Mouse (Mus musculus): ENCODE measurements around the gene Hist4h4. TPM values are rescaled to one million over a fixed set of nuclear protein-coding genes. Genes with fewer than 3 reads are reported as not detected.

The Hist4h4 gene
- polyA plus RNA-seq, 1 experiment from 2014 or later = 1.6 TPM

- Histone ChIP-seq H3K27me3 (replicated peaks; ENCODE audit: insufficient read depth, low read length) (no peaks in the 10 kb centered on the region), H3K4me3 (ENCODE audit: low read depth, low read length) (no peak overlapping the region), H3K27ac (ENCODE audit: low read length) (no peak overlapping the region), H3K4me2 (replicated peaks; ENCODE audit: low read depth, low read length) (no peak overlapping the region), H3K4me1 (ENCODE audit: insufficient read depth, low read depth, low read length) (0 out of 2 replicates have a peak, but pooled peaks cover 4% of the 10 kb centered on the region), H3K36me3 (ENCODE audit: insufficient read depth, low read length) (no peaks in the 10 kb centered on the region), H3K9me3 (ENCODE audit: low read length) (no peaks in the 10 kb centered on the region), H3K9ac (replicated peaks; ENCODE audit: low read depth) (no peak overlapping the region)
- no peak for ATAC-seq
- no peak for TF ChIP-seq CTCF (IDR thresholded peaks at IDR 0.05)
- no peak for TF ChIP-seq EP300 (IDR thresholded peaks at IDR 0.05)
- DNase-seq (ENCODE audit: low spot score) = no peak
- WGBS = 54% methylated on average over 5 of the region's 5 CpGs
Observed at GRCm38 (mm10) chr6:136831712-136832111, 27.5 kb upstream of the Hist4h4 start.

- H3K36me3 ChIP-seq (ENCODE audit: insufficient read depth, low read length) = peaks cover 14% of the 10 kb centered on the region
- H3K4me2 ChIP-seq (replicated peaks; ENCODE audit: low read depth, low read length) = peak overlapping the region; percentile 52
- no peak overlapping the region for H3K9ac ChIP-seq (replicated peaks; ENCODE audit: low read depth)
- no peak for ATAC-seq
- TF ChIP-seq EP300 (IDR thresholded peaks at IDR 0.05) = no peak
- no peak for TF ChIP-seq CTCF (IDR thresholded peaks at IDR 0.05)
- peak overlapping the region; percentile 27; the same call in 1 of the 2 replicates for H3K4me3 ChIP-seq (ENCODE audit: low read depth, low read length)
- H3K27ac ChIP-seq (ENCODE audit: low read length) = peak overlapping the region; percentile 60
- no peaks in the 10 kb centered on the region for H3K27me3 ChIP-seq (replicated peaks; ENCODE audit: insufficient read depth, low read length)
- H3K9me3 ChIP-seq (ENCODE audit: low read length) = no peaks in the 10 kb centered on the region
- 0 out of 2 replicates have a peak, but pooled peaks cover 4% of the 10 kb centered on the region for H3K4me1 ChIP-seq (ENCODE audit: insufficient read depth, low read depth, low read length)
- no peak for DNase-seq (ENCODE audit: low spot score)
- WGBS = 31% methylated on average over 4 of the region's 4 CpGs
Observed at GRCm38 (mm10) chr6:136828681-136829080, 24.5 kb upstream of the Hist4h4 start.

GRCm38 (mm10) chr6:136827881-136828561, 23.8 kb upstream of the Hist4h4 start, which contains the start of gene Wbp11:
Gene Wbp11 (minus strand): TSS chr6:136828233.
- peak; percentile 100 for ATAC-seq
- Histone ChIP-seq H3K9me3 (ENCODE audit: low read length) (no peaks in the 10 kb centered on the region), H3K36me3 (ENCODE audit: insufficient read depth, low read length) (peaks cover 14% of the 10 kb centered on the region), H3K27ac (ENCODE audit: low read length) (peak within 1 kb of the TSS; percentile 90), H3K4me3 (ENCODE audit: low read depth, low read length) (peak within 1 kb of the TSS; percentile 100), H3K4me1 (ENCODE audit: insufficient read depth, low read depth, low read length) (0 out of 2 replicates have a peak, but pooled peaks cover 4% of the 10 kb centered on the region), H3K4me2 (replicated peaks; ENCODE audit: low read depth, low read length) (peak within 1 kb of the TSS; percentile 66), H3K27me3 (replicated peaks; ENCODE audit: insufficient read depth, low read length) (no peaks in the 10 kb centered on the region), H3K9ac (replicated peaks; ENCODE audit: low read depth) (peak within 1 kb of the TSS; percentile 99)
- peak; percentile 65 for TF ChIP-seq CTCF (IDR thresholded peaks at IDR 0.05)
- peak; percentile 77; the same call in 1 of the 2 replicates for TF ChIP-seq EP300 (IDR thresholded peaks at IDR 0.05)
- under 1% methylated on average over 37 of the region's 45 CpGs for WGBS
- DNase-seq (ENCODE audit: low spot score) = peak; percentile 100

GRCm38 (mm10) chr6:136827516-136827880, 23.3 kb upstream of the Hist4h4 start, which contains the start of gene BC049715:
Gene BC049715 (plus strand): TSS chr6:136827626.
- H3K4me3 ChIP-seq (ENCODE audit: low read depth, low read length) = peak within 1 kb of the TSS; percentile 100
- H3K9ac ChIP-seq (replicated peaks; ENCODE audit: low read depth) = peak within 1 kb of the TSS; percentile 99
- H3K27me3 ChIP-seq (replicated peaks; ENCODE audit: insufficient read depth, low read length) = no peaks in the 10 kb centered on the region
- peak within 1 kb of the TSS; percentile 90 for H3K27ac ChIP-seq (ENCODE audit: low read length)
- peaks cover 17% of the 10 kb centered on the region for H3K36me3 ChIP-seq (ENCODE audit: insufficient read depth, low read length)
- H3K9me3 ChIP-seq (ENCODE audit: low read length) = no peaks in the 10 kb centered on the region
- ATAC-seq = peak; percentile 25
- TF ChIP-seq CTCF (IDR thresholded peaks at IDR 0.05) (no peak), EP300 (IDR thresholded peaks at IDR 0.05) (no peak)
- peak; percentile 49 for DNase-seq (ENCODE audit: low spot score)
- 0 out of 2 replicates have a peak, but pooled peaks cover 4% of the 10 kb centered on the region for H3K4me1 ChIP-seq (ENCODE audit: insufficient read depth, low read depth, low read length)
- WGBS = under 1% methylated on average over 34 of the region's 34 CpGs
- peak within 1 kb of the TSS; percentile 66 for H3K4me2 ChIP-seq (replicated peaks; ENCODE audit: low read depth, low read length)

- TF ChIP-seq CTCF (IDR thresholded peaks at IDR 0.05) (no peak), EP300 (IDR thresholded peaks at IDR 0.05) (no peak)
- Histone ChIP-seq H3K36me3 (ENCODE audit: insufficient read depth, low read length) (peaks cover 21% of the 10 kb centered on the region), H3K27me3 (replicated peaks; ENCODE audit: insufficient read depth, low read length) (no peaks in the 10 kb centered on the region), H3K4me1 (ENCODE audit: insufficient read depth, low read depth, low read length) (0 out of 2 replicates have a peak, but pooled peaks cover 4% of the 10 kb centered on the region), H3K9me3 (ENCODE audit: low read length) (no peaks in the 10 kb centered on the region), H3K9ac (replicated peaks; ENCODE audit: low read depth) (peak overlapping the region; percentile 99), H3K4me3 (ENCODE audit: low read depth, low read length) (peak overlapping the region; percentile 100), H3K4me2 (replicated peaks; ENCODE audit: low read depth, low read length) (peak overlapping the region; percentile 66), H3K27ac (ENCODE audit: low read length) (no peak overlapping the region)
- ATAC-seq (no peak), DNase-seq (ENCODE audit: low spot score) (no peak)
- WGBS = 12% methylated on average over 7 of the region's 7 CpGs
Observed at GRCm38 (mm10) chr6:136827116-136827515, 22.9 kb upstream of the Hist4h4 start.

- Histone ChIP-seq H3K9ac (replicated peaks; ENCODE audit: low read depth) (no peak overlapping the region), H3K36me3 (ENCODE audit: insufficient read depth, low read length) (peaks cover 40% of the 10 kb centered on the region), H3K9me3 (ENCODE audit: low read length) (no peaks in the 10 kb centered on the region), H3K4me3 (ENCODE audit: low read depth, low read length) (no peak overlapping the region), H3K4me2 (replicated peaks; ENCODE audit: low read depth, low read length) (no peak overlapping the region), H3K27ac (ENCODE audit: low read length) (no peak overlapping the region), H3K27me3 (replicated peaks; ENCODE audit: insufficient read depth, low read length) (no peaks in the 10 kb centered on the region), H3K4me1 (ENCODE audit: insufficient read depth, low read depth, low read length) (0 out of 2 replicates have a peak, but pooled peaks cover 4% of the 10 kb centered on the region)
- DNase-seq (ENCODE audit: low spot score) (no peak), ATAC-seq (no peak)
- TF ChIP-seq EP300 (IDR thresholded peaks at IDR 0.05) = no peak
- WGBS = 92% methylated on average over 8 of the region's 8 CpGs
Observed at GRCm38 (mm10) chr6:136824987-136825386, 20.8 kb upstream of the Hist4h4 start.

Data from lung, postnatal 0 days (tissue).